Mouse (Mus musculus): Measurements from ENCODE around the gene Masp2. TPM values are rescaled to one million over a fixed set of nuclear protein-coding genes. Genes with fewer than 3 reads are reported as not detected.

The Masp2 gene
- polyA plus RNA-seq, 1 experiment from 2014 or later = 112 TPM

- Histone ChIP-seq H3K4me1 (ENCODE audit: insufficient read depth) (peaks cover 14% of the 10 kb centered on the region), H3K27ac (ENCODE audit: low read depth) (peak overlapping the region; percentile 99), H3K4me3 (ENCODE audit: low read depth, low read length) (peak overlapping the region; percentile 87), H3K36me3 (replicated peaks; ENCODE audit: insufficient read depth, low read length) (peaks cover 42% of the 10 kb centered on the region), H3K9me3 (ENCODE audit: low read length) (no peaks in the 10 kb centered on the region), H3K4me2 (ENCODE audit: low read depth, low read length) (peak overlapping the region; percentile 82), H3K9ac (replicated peaks) (peak overlapping the region; percentile 99), H3K27me3 (ENCODE audit: insufficient read depth, low read length) (no peaks in the 10 kb centered on the region)
- TF ChIP-seq EP300 (IDR thresholded peaks at IDR 0.05; ENCODE audit: low read depth) = no peak
- no peak for TF ChIP-seq CTCF (IDR thresholded peaks at IDR 0.05; ENCODE audit: low read depth)
- WGBS (ENCODE audit: insufficient replicate concordance) = under 1% methylated on average over 53 of the region's 57 CpGs
- peak; percentile 79 for DNase-seq
- peak; percentile 67 for ATAC-seq
Observed at GRCm38 (mm10) chr4:148625756-148626622, 23.6 kb downstream of the Masp2 start.

- ATAC-seq = peak; percentile 94
Observed at GRCm38 (mm10) chr4:148626623-148627185, 24.4 kb downstream of the Masp2 start, which contains the start of gene Tardbp. TSS of gene Tardbp (minus strand) at chr4:148627019.

GRCm38 (mm10) chr4:148627246-148627645 is 24.9 kb downstream of the Masp2 start:
- DNase-seq = no peak
- no peaks in the 10 kb centered on the region for H3K9me3 ChIP-seq (ENCODE audit: low read length)
- H3K4me2 ChIP-seq (ENCODE audit: low read depth, low read length) = peak overlapping the region; percentile 82
- H3K4me3 ChIP-seq (ENCODE audit: low read depth, low read length) = peak overlapping the region; percentile 87
- H3K9ac ChIP-seq (replicated peaks) = peak overlapping the region; percentile 99; the same call in 1 of the 2 replicates
- no peak for ATAC-seq
- WGBS (ENCODE audit: insufficient replicate concordance) = 62% methylated on average over 3 of the region's 3 CpGs
- H3K27me3 ChIP-seq (ENCODE audit: insufficient read depth, low read length) = no peaks in the 10 kb centered on the region
- H3K4me1 ChIP-seq (ENCODE audit: insufficient read depth) = peaks cover 9% of the 10 kb centered on the region
- peaks cover 30% of the 10 kb centered on the region for H3K36me3 ChIP-seq (replicated peaks; ENCODE audit: insufficient read depth, low read length)
- TF ChIP-seq EP300 (IDR thresholded peaks at IDR 0.05; ENCODE audit: low read depth) (no peak), CTCF (IDR thresholded peaks at IDR 0.05; ENCODE audit: low read depth) (0 out of 2 replicates have a peak, but pooled peaks have one; percentile 2)
- 0 out of 2 replicates have a peak overlapping the region, but pooled peaks have one; percentile 99 for H3K27ac ChIP-seq (ENCODE audit: low read depth)

More at GRCm38 (mm10) chr4:148626623-148627185, 24.4 kb downstream of the Masp2 start, which contains the start of gene Tardbp:
- DNase-seq = peak; percentile 97
- WGBS (ENCODE audit: insufficient replicate concordance) = under 1% methylated on average over 42 of the region's 51 CpGs
- no peaks in the 10 kb centered on the region for H3K27me3 ChIP-seq (ENCODE audit: insufficient read depth, low read length)
- peak within 1 kb of the TSS; percentile 82 for H3K4me2 ChIP-seq (ENCODE audit: low read depth, low read length)
- peak within 1 kb of the TSS; percentile 87 for H3K4me3 ChIP-seq (ENCODE audit: low read depth, low read length)
- H3K27ac ChIP-seq (ENCODE audit: low read depth) = peak within 1 kb of the TSS; percentile 99
- H3K9me3 ChIP-seq (ENCODE audit: low read length) = no peaks in the 10 kb centered on the region
- TF ChIP-seq CTCF (IDR thresholded peaks at IDR 0.05; ENCODE audit: low read depth) = peak; percentile 25
- peak; percentile 86 for TF ChIP-seq EP300 (IDR thresholded peaks at IDR 0.05; ENCODE audit: low read depth)
- peaks cover 9% of the 10 kb centered on the region for H3K4me1 ChIP-seq (ENCODE audit: insufficient read depth)
- peaks cover 35% of the 10 kb centered on the region for H3K36me3 ChIP-seq (replicated peaks; ENCODE audit: insufficient read depth, low read length)
- H3K9ac ChIP-seq (replicated peaks) = peak within 1 kb of the TSS; percentile 99

GRCm38 (mm10) chr4:148632013-148632692 is 29.8 kb downstream of the Masp2 start:
- no peak overlapping the region for H3K27ac ChIP-seq (ENCODE audit: low read depth)
- H3K9ac ChIP-seq (replicated peaks) = no peak overlapping the region
- no peaks in the 10 kb centered on the region for H3K27me3 ChIP-seq (ENCODE audit: insufficient read depth, low read length)
- H3K36me3 ChIP-seq (replicated peaks; ENCODE audit: insufficient read depth, low read length) = no peaks in the 10 kb centered on the region
- no peak overlapping the region for H3K4me2 ChIP-seq (ENCODE audit: low read depth, low read length)
- TF ChIP-seq EP300 (IDR thresholded peaks at IDR 0.05; ENCODE audit: low read depth) = no peak
- no peak for TF ChIP-seq CTCF (IDR thresholded peaks at IDR 0.05; ENCODE audit: low read depth)
- ATAC-seq (no peak), DNase-seq (no peak)
- H3K4me3 ChIP-seq (ENCODE audit: low read depth, low read length) = no peak overlapping the region
- peaks cover 3% of the 10 kb centered on the region; the same call in 1 of the 2 replicates for H3K4me1 ChIP-seq (ENCODE audit: insufficient read depth)
- H3K9me3 ChIP-seq (ENCODE audit: low read length) = no peaks in the 10 kb centered on the region
- WGBS (ENCODE audit: insufficient replicate concordance) = 56% methylated on average over 3 of the region's 3 CpGs

- DNase-seq (no peak), ATAC-seq (peak; percentile 53; the same call in 1 of the 2 replicates)
- no peaks in the 10 kb centered on the region for H3K27me3 ChIP-seq (ENCODE audit: insufficient read depth, low read length)
- no peaks in the 10 kb centered on the region for H3K36me3 ChIP-seq (replicated peaks; ENCODE audit: insufficient read depth, low read length)
- 48% methylated on average over 2 of the region's 2 CpGs for WGBS (ENCODE audit: insufficient replicate concordance)
- no peak overlapping the region for H3K9ac ChIP-seq (replicated peaks)
- no peak for TF ChIP-seq EP300 (IDR thresholded peaks at IDR 0.05; ENCODE audit: low read depth)
- TF ChIP-seq CTCF (IDR thresholded peaks at IDR 0.05; ENCODE audit: low read depth) = no peak
- no peak overlapping the region for H3K27ac ChIP-seq (ENCODE audit: low read depth)
- H3K4me1 ChIP-seq (ENCODE audit: insufficient read depth) = no peaks in the 10 kb centered on the region
- no peak overlapping the region for H3K4me2 ChIP-seq (ENCODE audit: low read depth, low read length)
- H3K9me3 ChIP-seq (ENCODE audit: low read length) = no peaks in the 10 kb centered on the region
- H3K4me3 ChIP-seq (ENCODE audit: low read depth, low read length) = no peak overlapping the region
Observed at GRCm38 (mm10) chr4:148633395-148634061, 31.2 kb downstream of the Masp2 start.
